8 mouse cellular contexts compared by ENCODE assay signal in genomic region chr3:68508629-68509028, GRCm38 (mm10).
DNase-seq lines count a peak whose midpoint lies in the region; ATAC-seq and TF ChIP-seq lines count a peak whose summit lies in the region.

No protein-coding gene starts in this region.

- WGBS in embryonic facial prominence, embryonic 13.5 days: 58% methylated on average over 6 of the region's 6 CpGs
- WGBS in embryonic facial prominence, embryonic 10.5 days: 75% methylated on average over 6 of the region's 6 CpGs
- WGBS in heart, embryonic 12.5 days: 10% methylated on average over 6 of the region's 6 CpGs
- WGBS in neural tube, embryonic 14.5 days: 47% methylated on average over 6 of the region's 6 CpGs

- no peaks in the 10 kb centered on the region for H3K9me3 ChIP-seq in embryonic facial prominence, embryonic 13.5 days
- no peaks in the 10 kb centered on the region for H3K9me3 ChIP-seq in embryonic facial prominence, embryonic 10.5 days
- no peaks in the 10 kb centered on the region for H3K9me3 ChIP-seq in heart, embryonic 12.5 days (replicated peaks)
- H3K9me3 ChIP-seq in neural tube, embryonic 14.5 days (ENCODE audit: control insufficient read depth, low read length): no peaks in the 10 kb centered on the region

- 0 out of 2 replicates have a peak overlapping the region, but pooled peaks have one; percentile 11 for H3K27ac ChIP-seq in embryonic facial prominence, embryonic 13.5 days
- no peak overlapping the region for H3K27ac ChIP-seq in embryonic facial prominence, embryonic 10.5 days (replicated peaks)
- H3K27ac ChIP-seq in heart, embryonic 12.5 days (ENCODE audit: poor library complexity, severe bottlenecking): peak overlapping the region; percentile 73
- no peak overlapping the region; the same call in 1 of the 2 replicates for H3K27ac ChIP-seq in left cerebral cortex, adult 2 months
- peak overlapping the region; percentile 7 for H3K27ac ChIP-seq in neural tube, embryonic 14.5 days (ENCODE audit: low read depth, low read length)

- TF ChIP-seq CTCF in left cerebral cortex, adult 2 months (IDR thresholded peaks at IDR 0.05): no peak

- H3K27me3 ChIP-seq in embryonic facial prominence, embryonic 13.5 days: no peaks in the 10 kb centered on the region
- no peaks in the 10 kb centered on the region for H3K27me3 ChIP-seq in embryonic facial prominence, embryonic 10.5 days (replicated peaks; ENCODE audit: low read depth, poor library complexity, severe bottlenecking)
- no peaks in the 10 kb centered on the region for H3K27me3 ChIP-seq in heart, embryonic 12.5 days (replicated peaks)
- H3K27me3 ChIP-seq in neural tube, embryonic 14.5 days (ENCODE audit: control insufficient read depth, insufficient read depth, low read length): no peaks in the 10 kb centered on the region

- H3K4me3 ChIP-seq in embryonic facial prominence, embryonic 13.5 days: no peak overlapping the region
- no peak overlapping the region for H3K4me3 ChIP-seq in embryonic facial prominence, embryonic 10.5 days
- no peak overlapping the region for H3K4me3 ChIP-seq in heart, embryonic 12.5 days
- no peak overlapping the region for H3K4me3 ChIP-seq in left cerebral cortex, adult 2 months
- H3K4me3 ChIP-seq in neural tube, embryonic 14.5 days (ENCODE audit: low read depth, low read length): no peak overlapping the region

- no peak overlapping the region for H3K4me2 ChIP-seq in embryonic facial prominence, embryonic 13.5 days
- H3K4me2 ChIP-seq in heart, embryonic 12.5 days: peak overlapping the region; percentile 44
- H3K4me2 ChIP-seq in neural tube, embryonic 14.5 days (ENCODE audit: low read depth, low read length): no peak overlapping the region

- intact Hi-C loops in left cerebral cortex, adult 2 months (cut with DNase I): no loop called here

- H3K4me1 ChIP-seq in embryonic facial prominence, embryonic 13.5 days: peaks cover 10% of the 10 kb centered on the region
- H3K4me1 ChIP-seq in embryonic facial prominence, embryonic 10.5 days: peaks cover 9% of the 10 kb centered on the region; the same call in 1 of the 2 replicates
- peaks cover 68% of the 10 kb centered on the region for H3K4me1 ChIP-seq in heart, embryonic 12.5 days (replicated peaks)
- no peaks in the 10 kb centered on the region for H3K4me1 ChIP-seq in neural tube, embryonic 14.5 days (ENCODE audit: control insufficient read depth, insufficient read depth, low read length)

- no peak overlapping the region for H3K9ac ChIP-seq in embryonic facial prominence, embryonic 13.5 days
- H3K9ac ChIP-seq in heart, embryonic 12.5 days: peak overlapping the region; percentile 37; the same call in 1 of the 2 replicates
- no peak overlapping the region for H3K9ac ChIP-seq in neural tube, embryonic 14.5 days (replicated peaks; ENCODE audit: low read depth, low read length)

- no peaks in the 10 kb centered on the region for H3K36me3 ChIP-seq in embryonic facial prominence, embryonic 13.5 days
- H3K36me3 ChIP-seq in embryonic facial prominence, embryonic 10.5 days (replicated peaks): no peaks in the 10 kb centered on the region
- peaks cover 7% of the 10 kb centered on the region; the same call in 1 of the 2 replicates for H3K36me3 ChIP-seq in heart, embryonic 12.5 days
- H3K36me3 ChIP-seq in neural tube, embryonic 14.5 days (ENCODE audit: control insufficient read depth, insufficient read depth, low read length): no peaks in the 10 kb centered on the region

- DNase-seq in embryonic facial prominence, embryonic 10.5 days (ENCODE audit: low spot score): no peak
- DNase-seq in 416B (ENCODE audit: low read depth): peak; percentile 92
- peak; percentile 60 to 68 for DNase-seq in cerebellum, postnatal 14 days
- DNase-seq in left cerebral cortex, adult 2 months (ENCODE audit: extremely low spot score in 1 of 2, low spot score in 2 of 2): peak; percentile 45 to 50
- no peak for DNase-seq in layer of hippocampus, postnatal 36 days

- no peak for ATAC-seq in embryonic facial prominence, embryonic 13.5 days (ENCODE audit: insufficient number of reproducible peaks, insufficient read depth, low FRiP score, low TSS enrichment, low read depth)
- ATAC-seq in heart, embryonic 12.5 days (ENCODE audit: insufficient number of reproducible peaks, low FRiP score): peak; percentile 75
- ATAC-seq in neural tube, embryonic 14.5 days (ENCODE audit: low read depth): no peak

Comparison
In these comparisons a context has a peak if more than half of its experiments do, and no peak if none do; other contexts are left out.
1. H3K27ac ChIP-seq: peak in embryonic facial prominence, embryonic 13.5 days (single experiment), heart, embryonic 12.5 days (single experiment) and neural tube, embryonic 14.5 days (single experiment); none in embryonic facial prominence, embryonic 10.5 days (single experiment) and left cerebral cortex, adult 2 months (single experiment).
2. DNase-seq: peak in 416B (single experiment), cerebellum, postnatal 14 days (2 of 2) and left cerebral cortex, adult 2 months (2 of 2); none in embryonic facial prominence, embryonic 10.5 days (single experiment) and layer of hippocampus, postnatal 36 days (0 of 2).